Mouse (Mus musculus) midbrain, embryonic 11.5 days (tissue): Measurements from ENCODE around the gene Acbd7. TPM values are rescaled to one million over a fixed set of nuclear protein-coding genes. Genes with fewer than 3 reads are reported as not detected.

ENCODE experiments used
- ATAC-seq: fragments of 200-750 bp; cut with Nextera tagmentation; 2 replicates; pipeline ENCODE4 v1.8.0; 2017; ENCODE audit warnings: moderate TSS enrichment, moderate library complexity; ENCODE audit not compliant: low FRiP score
- DNase-seq: peaks from one replicate; pipeline ENCODE4 v3.0.0; 2015; ENCODE audit warnings: low spot score; ENCODE audit errors: missing footprints
- H3K27ac ChIP-seq: fragments of 300-500 bp; sonication (generic); 2 replicates; pipeline ENCODE4 v1.5.1; 2014; ENCODE audit warnings: low read depth, low read length
- H3K27me3 ChIP-seq: fragments of 300-500 bp; sonication (generic); 2 replicates; pipeline ENCODE4 v1.6.1; 2014; ENCODE audit warnings: mild to moderate bottlenecking, low read length, moderate library complexity, mixed read lengths; ENCODE audit not compliant: control insufficient read depth, insufficient read depth
- H3K36me3 ChIP-seq: fragments of 300-500 bp; sonication (generic); 2 replicates; pipeline ENCODE4 v1.6.1; 2014; ENCODE audit warnings: mild to moderate bottlenecking, low read length, moderate library complexity, mixed read lengths; ENCODE audit not compliant: control insufficient read depth, insufficient read depth
- H3K4me1 ChIP-seq: fragments of 300-500 bp; sonication (generic); 2 replicates; pipeline ENCODE4 v1.6.1; 2014; ENCODE audit warnings: low read length; ENCODE audit not compliant: control insufficient read depth, insufficient read depth
- H3K4me2 ChIP-seq: fragments of 300-500 bp; sonication (generic); 2 replicates; pipeline ENCODE4 v1.6.1; 2014; ENCODE audit warnings: mild to moderate bottlenecking, moderate library complexity
- H3K4me3 ChIP-seq: fragments of 300-500 bp; sonication (generic); 2 replicates; pipeline ENCODE4 v1.5.1; 2014; ENCODE audit warnings: low read depth, low read length
- H3K9ac ChIP-seq: fragments of 300-500 bp; sonication (generic); 2 replicates; pipeline ENCODE4 v1.6.1; 2014; ENCODE audit warnings: low read length
- H3K9me3 ChIP-seq: fragments of 300-500 bp; sonication (generic); 2 replicates; pipeline ENCODE4 v1.6.1; 2016; ENCODE audit warnings: low read length; ENCODE audit not compliant: control insufficient read depth
- WGBS: fragments of 180-500 bp; shearing (Covaris S2); extraction: QIAGEN DNeasy Blood & Tissue Kit; methylation state at CpG from one replicate; pipeline ENCODE4 v1.1.7; 2014; 5-methylcytosine and 5-hydroxymethylcytosine counted together
- polyA plus RNA-seq: library from polyadenylated mRNA; unstranded; fragments of >200 nt; fragmentation: Nextera tagmentation; extraction: Ambion mirVana; gene quantifications from 2 replicates; pipeline ENCODE4 v1.2.1, GENCODE M21; 2014

Acbd7 gene
- polyA plus RNA-seq, 1 experiment from 2014 or later = 0.66 TPM

GRCm38 (mm10) chr2:3356311-3356710 lies 20.3 kb downstream of the Acbd7 start:
- Histone ChIP-seq H3K27ac (no peak overlapping the region), H3K27me3 (no peaks in the 10 kb centered on the region), H3K36me3 (no peaks in the 10 kb centered on the region), H3K9me3 (no peaks in the 10 kb centered on the region), H3K4me3 (no peak overlapping the region), H3K4me2 (no peak overlapping the region), H3K9ac (no peak overlapping the region), H3K4me1 (no peaks in the 10 kb centered on the region)
- no peak for ATAC-seq
- DNase-seq = no peak
- WGBS = 78% methylated on average over 3 of the region's 3 CpGs

- Histone ChIP-seq H3K4me2 (no peak overlapping the region), H3K9me3 (no peaks in the 10 kb centered on the region), H3K36me3 (no peaks in the 10 kb centered on the region), H3K4me3 (no peak overlapping the region), H3K4me1 (no peaks in the 10 kb centered on the region), H3K27ac (no peak overlapping the region), H3K9ac (no peak overlapping the region), H3K27me3 (no peaks in the 10 kb centered on the region)
- no peak for ATAC-seq
- no peak for DNase-seq
- WGBS = 82% methylated on average over 3 of the region's 3 CpGs
Observed at GRCm38 (mm10) chr2:3357887-3358286, 21.9 kb downstream of the Acbd7 start.

- ATAC-seq (no peak), DNase-seq (no peak)
- no peak overlapping the region for H3K4me3 ChIP-seq
- H3K4me2 ChIP-seq = no peak overlapping the region
- H3K27me3 ChIP-seq = no peaks in the 10 kb centered on the region
- H3K9ac ChIP-seq = no peak overlapping the region
- no peaks in the 10 kb centered on the region for H3K4me1 ChIP-seq
- WGBS = 84% methylated on average over 3 of the region's 3 CpGs
- H3K27ac ChIP-seq = no peak overlapping the region
- H3K36me3 ChIP-seq = no peaks in the 10 kb centered on the region
- H3K9me3 ChIP-seq = no peaks in the 10 kb centered on the region
Observed at GRCm38 (mm10) chr2:3361067-3361466, 25.1 kb downstream of the Acbd7 start.

GRCm38 (mm10) chr2:3365127-3365526 lies 29.2 kb downstream of the Acbd7 start:
- no peaks in the 10 kb centered on the region for H3K36me3 ChIP-seq
- H3K9ac ChIP-seq = no peak overlapping the region
- H3K27ac ChIP-seq = no peak overlapping the region
- 46% methylated on average over 4 of the region's 4 CpGs for WGBS
- no peaks in the 10 kb centered on the region for H3K27me3 ChIP-seq
- no peak overlapping the region for H3K4me2 ChIP-seq
- ATAC-seq = no peak
- DNase-seq = no peak
- H3K4me1 ChIP-seq = no peaks in the 10 kb centered on the region
- H3K9me3 ChIP-seq = no peaks in the 10 kb centered on the region
- H3K4me3 ChIP-seq = no peak overlapping the region

- Histone ChIP-seq H3K27me3 (no peaks in the 10 kb centered on the region), H3K9me3 (no peaks in the 10 kb centered on the region), H3K36me3 (no peaks in the 10 kb centered on the region), H3K27ac (no peak overlapping the region), H3K4me1 (no peaks in the 10 kb centered on the region), H3K4me2 (no peak overlapping the region), H3K9ac (no peak overlapping the region), H3K4me3 (no peak overlapping the region)
- ATAC-seq (no peak), DNase-seq (no peak)
- 84% methylated on average over 6 of the region's 6 CpGs for WGBS
Observed at GRCm38 (mm10) chr2:3387105-3387860, 51.3 kb downstream of the Acbd7 start.

Other genes with a start within 250 kb of the Acbd7 start
- 45.8 and 47.3 TPM in 2 replicates for gene Fam171a1, start 221.9 kb upstream of the Acbd7 start, polyA plus RNA-seq
- 69.3 and 69.8 TPM in 2 replicates for gene Nmt2, start 52.0 kb upstream of the Acbd7 start, polyA plus RNA-seq
- gene Rpp38, start 3.5 kb upstream of the Acbd7 start, polyA plus RNA-seq = 24.9 and 25.6 TPM in 2 replicates
- gene Olah, start 61.0 kb downstream of the Acbd7 start, polyA plus RNA-seq = not detected in 2 replicates
- gene Meig1, start 86.5 kb downstream of the Acbd7 start, polyA plus RNA-seq = 0.61 TPM in 1 of 2 replicates, not detected in the other
- 8.1 TPM in 2 replicates for gene Dclre1c, start 88.0 kb downstream of the Acbd7 start, polyA plus RNA-seq
- 47.4 and 52.2 TPM in 2 replicates for gene Suv39h2, start 138.9 kb downstream of the Acbd7 start, polyA plus RNA-seq
- gene Gm45902, start 176.6 kb downstream of the Acbd7 start, polyA plus RNA-seq = 8.7 and 9.4 TPM in 2 replicates
- gene Hspa14, start 176.6 kb downstream of the Acbd7 start, polyA plus RNA-seq = 122 TPM in 2 replicates
- 0.37 TPM in 1 of 2 replicates, not detected in the other for gene Cdnf, start 176.9 kb downstream of the Acbd7 start, polyA plus RNA-seq
- gene Fam107b, start 234.3 kb downstream of the Acbd7 start, polyA plus RNA-seq = 60.4 and 65.7 TPM in 2 replicates